Mouse (Mus musculus): ENCODE results near the gene Ppp6r3. TPM values are rescaled to one million over a fixed set of nuclear protein-coding genes. Genes with fewer than 3 reads are reported as not detected.

Gene Ppp6r3
- polyA plus RNA-seq, 1 experiment = 171 TPM

DNA sequence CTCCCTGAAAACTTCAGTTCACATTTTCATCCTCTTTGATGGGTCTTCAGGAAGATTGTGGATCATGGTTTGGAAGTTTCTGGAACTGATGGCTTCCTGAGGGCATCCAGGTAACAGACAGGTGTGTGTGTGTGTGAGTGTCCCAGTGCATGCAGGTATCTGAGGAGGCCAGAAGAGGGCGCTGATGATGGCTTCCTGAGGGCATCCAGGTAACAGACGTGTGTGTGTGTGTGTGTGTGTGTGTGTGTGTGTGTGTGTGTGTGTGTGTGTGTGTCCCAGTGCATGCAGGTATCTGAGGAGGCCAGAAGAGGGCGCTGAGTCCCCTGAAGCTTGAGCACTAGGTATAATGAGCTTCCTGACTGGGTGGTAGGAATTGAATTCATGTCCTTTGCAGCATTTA, 128.2 kb downstream of the Ppp6r3 start:
- Histone ChIP-seq H3K9ac (ENCODE audit: low read depth, poor library complexity, severe bottlenecking) (no peak overlapping the region), H3K36me3 (ENCODE audit: control insufficient read depth, insufficient read depth, low read length, poor library complexity, severe bottlenecking) (no peaks in the 10 kb centered on the region), H3K9me3 (replicated peaks; ENCODE audit: control insufficient read depth, insufficient read depth, low read length, poor library complexity, severe bottlenecking) (no peaks in the 10 kb centered on the region), H3K27me3 (ENCODE audit: control insufficient read depth, insufficient read depth, low read length, poor library complexity, severe bottlenecking) (no peaks in the 10 kb centered on the region), H3K27ac (ENCODE audit: insufficient read depth, low read length) (no peak overlapping the region), H3K4me1 (ENCODE audit: control insufficient read depth, insufficient read depth, low read length) (no peaks in the 10 kb centered on the region), H3K4me3 (ENCODE audit: low read depth, low read length) (no peak overlapping the region)
- peak; percentile 34 for TF ChIP-seq CTCF (IDR thresholded peaks at IDR 0.05; ENCODE audit: low read depth, low read length)
- no peak for TF ChIP-seq EP300 (IDR thresholded peaks at IDR 0.05; ENCODE audit: insufficient read depth, low read depth, low read length)

DNA sequence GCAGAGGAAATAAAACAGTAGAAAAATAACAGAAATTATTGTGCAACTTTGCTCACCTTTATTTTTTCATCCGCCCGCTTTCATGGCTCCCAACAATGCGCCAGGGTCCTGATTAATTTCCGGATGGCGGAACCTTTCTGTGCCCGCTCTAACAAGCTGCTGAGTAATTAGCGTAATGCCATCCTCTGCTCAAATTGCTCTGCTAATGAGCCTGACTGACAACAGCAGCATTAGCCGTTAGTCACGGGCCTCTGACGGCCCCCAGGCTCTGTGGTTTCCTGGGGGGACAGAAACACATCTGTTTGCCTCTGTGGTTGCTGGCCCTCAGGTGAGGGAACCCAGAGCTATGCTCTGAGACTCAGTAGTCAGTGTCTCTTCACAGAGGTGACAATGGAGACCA, 134.5 kb downstream of the Ppp6r3 start:
- H3K36me3 ChIP-seq (ENCODE audit: control insufficient read depth, insufficient read depth, low read length, poor library complexity, severe bottlenecking) = no peaks in the 10 kb centered on the region
- no peak overlapping the region for H3K9ac ChIP-seq (ENCODE audit: low read depth, poor library complexity, severe bottlenecking)
- no peak overlapping the region for H3K4me3 ChIP-seq (ENCODE audit: low read depth, low read length)
- H3K27me3 ChIP-seq (ENCODE audit: control insufficient read depth, insufficient read depth, low read length, poor library complexity, severe bottlenecking) = no peaks in the 10 kb centered on the region
- TF ChIP-seq EP300 (IDR thresholded peaks at IDR 0.05; ENCODE audit: insufficient read depth, low read depth, low read length) (no peak), POLR2A (IDR thresholded peaks at IDR 0.05; ENCODE audit: insufficient read depth, low read length) (no peak), CTCF (IDR thresholded peaks at IDR 0.05; ENCODE audit: low read depth, low read length) (no peak)
- no peaks in the 10 kb centered on the region for H3K9me3 ChIP-seq (replicated peaks; ENCODE audit: control insufficient read depth, insufficient read depth, low read length, poor library complexity, severe bottlenecking)
- H3K4me1 ChIP-seq (ENCODE audit: control insufficient read depth, insufficient read depth, low read length) = peaks cover 2% of the 10 kb centered on the region
- no peak overlapping the region for H3K27ac ChIP-seq (ENCODE audit: insufficient read depth, low read length)

DNA sequence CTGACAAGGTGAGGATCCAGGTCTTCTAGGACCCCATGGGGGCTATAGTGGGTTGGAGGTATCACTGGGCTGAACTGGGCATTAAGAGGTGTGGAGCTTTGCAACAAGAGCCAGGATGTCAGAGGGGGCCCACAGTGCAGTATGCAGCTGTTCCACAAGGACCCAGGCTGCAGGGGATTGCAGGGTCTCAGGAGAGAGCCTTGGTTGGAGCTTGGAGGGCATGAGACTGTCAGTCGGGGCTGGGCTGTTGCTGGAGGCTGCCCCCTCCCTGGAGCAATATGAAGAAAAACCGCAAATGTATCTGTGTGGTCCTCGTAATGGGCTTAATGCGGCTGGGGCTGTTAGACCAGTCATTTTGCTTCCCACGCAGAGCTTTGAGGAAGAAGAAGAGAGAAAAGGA, 134.9 kb downstream of the Ppp6r3 start:
- no peak overlapping the region for H3K4me3 ChIP-seq (ENCODE audit: low read depth, low read length)
- H3K9me3 ChIP-seq (replicated peaks; ENCODE audit: control insufficient read depth, insufficient read depth, low read length, poor library complexity, severe bottlenecking) = no peaks in the 10 kb centered on the region
- TF ChIP-seq CTCF (IDR thresholded peaks at IDR 0.05; ENCODE audit: low read depth, low read length) (no peak), POLR2A (IDR thresholded peaks at IDR 0.05; ENCODE audit: insufficient read depth, low read length) (no peak), EP300 (IDR thresholded peaks at IDR 0.05; ENCODE audit: insufficient read depth, low read depth, low read length) (no peak)
- H3K27me3 ChIP-seq (ENCODE audit: control insufficient read depth, insufficient read depth, low read length, poor library complexity, severe bottlenecking) = no peaks in the 10 kb centered on the region
- peaks cover 2% of the 10 kb centered on the region for H3K4me1 ChIP-seq (ENCODE audit: control insufficient read depth, insufficient read depth, low read length)
- no peaks in the 10 kb centered on the region for H3K36me3 ChIP-seq (ENCODE audit: control insufficient read depth, insufficient read depth, low read length, poor library complexity, severe bottlenecking)
- no peak overlapping the region for H3K9ac ChIP-seq (ENCODE audit: low read depth, poor library complexity, severe bottlenecking)
- H3K27ac ChIP-seq (ENCODE audit: insufficient read depth, low read length) = no peak overlapping the region

DNA sequence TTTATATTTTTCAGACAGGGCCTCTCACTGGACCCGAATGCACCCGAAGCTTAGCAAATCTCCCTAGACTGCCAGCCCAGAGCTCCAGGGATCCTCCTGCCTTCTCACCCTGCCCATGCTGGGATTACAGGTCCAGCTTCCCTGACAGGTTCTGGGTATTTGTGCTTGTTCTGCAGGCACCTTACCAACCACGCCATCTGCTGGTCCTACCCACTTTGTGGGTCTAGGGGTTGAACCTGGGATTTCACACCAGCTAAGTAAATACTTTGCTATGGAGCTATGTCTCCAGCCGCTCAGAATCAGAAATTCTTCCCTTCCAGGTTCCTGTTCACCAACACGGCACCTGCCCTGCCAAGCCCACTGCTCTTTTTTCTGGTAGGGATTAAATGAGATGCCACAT, 137.6 kb downstream of the Ppp6r3 start:
- Histone ChIP-seq H3K4me1 (ENCODE audit: control insufficient read depth, insufficient read depth, low read length) (peaks cover 7% of the 10 kb centered on the region), H3K36me3 (ENCODE audit: control insufficient read depth, insufficient read depth, low read length, poor library complexity, severe bottlenecking) (no peaks in the 10 kb centered on the region)
- TF ChIP-seq CTCF (IDR thresholded peaks at IDR 0.05; ENCODE audit: low read depth, low read length) (peak; percentile 48), POLR2A (IDR thresholded peaks at IDR 0.05; ENCODE audit: insufficient read depth, low read length) (no peak)

DNA sequence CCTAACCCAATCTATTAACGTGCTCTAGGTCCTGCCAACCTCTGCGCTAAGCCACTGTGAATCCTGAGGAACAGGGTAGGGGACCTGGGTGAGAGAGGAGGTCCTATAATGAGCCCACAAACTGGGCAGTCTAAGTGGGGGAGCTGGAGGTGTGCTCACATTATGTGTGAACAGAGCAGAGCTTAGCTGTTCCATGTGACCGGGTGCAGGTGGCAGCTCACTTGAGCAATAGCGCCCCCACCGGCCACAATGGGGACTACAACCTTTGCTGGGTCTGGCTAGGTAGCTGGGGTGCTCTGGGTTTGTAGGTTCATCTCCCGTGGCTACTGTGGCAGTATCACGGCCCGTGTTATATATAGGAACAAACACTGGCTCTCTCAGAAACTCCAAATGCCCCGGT, 138.7 kb downstream of the Ppp6r3 start:
- no peak overlapping the region for H3K4me3 ChIP-seq (ENCODE audit: low read depth, low read length)
- H3K27ac ChIP-seq (ENCODE audit: insufficient read depth, low read length) = no peak overlapping the region
- H3K36me3 ChIP-seq (ENCODE audit: control insufficient read depth, insufficient read depth, low read length, poor library complexity, severe bottlenecking) = no peaks in the 10 kb centered on the region
- no peaks in the 10 kb centered on the region for H3K27me3 ChIP-seq (ENCODE audit: control insufficient read depth, insufficient read depth, low read length, poor library complexity, severe bottlenecking)
- H3K9me3 ChIP-seq (replicated peaks; ENCODE audit: control insufficient read depth, insufficient read depth, low read length, poor library complexity, severe bottlenecking) = no peaks in the 10 kb centered on the region
- no peak overlapping the region for H3K9ac ChIP-seq (ENCODE audit: low read depth, poor library complexity, severe bottlenecking)
- peaks cover 7% of the 10 kb centered on the region for H3K4me1 ChIP-seq (ENCODE audit: control insufficient read depth, insufficient read depth, low read length)
- TF ChIP-seq CTCF (IDR thresholded peaks at IDR 0.05; ENCODE audit: low read depth, low read length) (peak; percentile 86), EP300 (IDR thresholded peaks at IDR 0.05; ENCODE audit: insufficient read depth, low read depth, low read length) (no peak), POLR2A (IDR thresholded peaks at IDR 0.05; ENCODE audit: insufficient read depth, low read length) (no peak)

More for the DNA sequence above, 137.6 kb downstream of the Ppp6r3 start:
- Histone ChIP-seq H3K9ac (ENCODE audit: low read depth, poor library complexity, severe bottlenecking) (no peak overlapping the region), H3K27me3 (ENCODE audit: control insufficient read depth, insufficient read depth, low read length, poor library complexity, severe bottlenecking) (no peaks in the 10 kb centered on the region), H3K4me3 (ENCODE audit: low read depth, low read length) (no peak overlapping the region), H3K27ac (ENCODE audit: insufficient read depth, low read length) (no peak overlapping the region), H3K9me3 (replicated peaks; ENCODE audit: control insufficient read depth, insufficient read depth, low read length, poor library complexity, severe bottlenecking) (no peaks in the 10 kb centered on the region)

DNA sequence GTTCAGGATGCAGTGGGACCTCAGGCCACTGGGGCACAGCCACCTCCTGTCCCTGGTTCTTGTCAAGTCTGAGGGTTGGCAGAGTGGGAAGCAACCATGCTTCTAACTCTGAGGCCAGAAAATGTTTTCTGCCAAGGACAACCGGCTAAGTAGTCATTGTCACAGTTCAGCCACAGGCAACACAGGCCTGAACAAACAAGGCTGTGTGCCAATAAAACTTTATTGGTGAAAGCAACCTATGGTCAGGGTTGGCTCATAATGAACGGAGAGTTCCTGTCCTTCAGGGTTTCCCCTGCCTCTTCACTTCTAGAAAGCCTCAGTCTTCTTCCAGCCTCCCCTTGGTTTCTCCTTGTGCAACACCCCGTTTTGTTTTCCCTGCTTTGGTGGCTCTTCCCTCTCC, 139.7 kb downstream of the Ppp6r3 start:
- H3K27ac ChIP-seq (ENCODE audit: insufficient read depth, low read length) = no peak overlapping the region
- H3K4me3 ChIP-seq (ENCODE audit: low read depth, low read length) = no peak overlapping the region
- no peak for TF ChIP-seq EP300 (IDR thresholded peaks at IDR 0.05; ENCODE audit: insufficient read depth, low read depth, low read length)
- no peak for TF ChIP-seq CTCF (IDR thresholded peaks at IDR 0.05; ENCODE audit: low read depth, low read length)
- TF ChIP-seq POLR2A (IDR thresholded peaks at IDR 0.05; ENCODE audit: insufficient read depth, low read length) = no peak

More for the DNA sequence above, 139.7 kb downstream of the Ppp6r3 start:
- no peak overlapping the region for H3K9ac ChIP-seq (ENCODE audit: low read depth, poor library complexity, severe bottlenecking)
- H3K4me1 ChIP-seq (ENCODE audit: control insufficient read depth, insufficient read depth, low read length) = peaks cover 7% of the 10 kb centered on the region
- H3K9me3 ChIP-seq (replicated peaks; ENCODE audit: control insufficient read depth, insufficient read depth, low read length, poor library complexity, severe bottlenecking) = no peaks in the 10 kb centered on the region
- no peaks in the 10 kb centered on the region for H3K27me3 ChIP-seq (ENCODE audit: control insufficient read depth, insufficient read depth, low read length, poor library complexity, severe bottlenecking)
- H3K36me3 ChIP-seq (ENCODE audit: control insufficient read depth, insufficient read depth, low read length, poor library complexity, severe bottlenecking) = no peaks in the 10 kb centered on the region

Measured in ES-Bruce4 (cell line).